Mouse (Mus musculus) heart, embryonic 14.5 days (tissue): Measurements from ENCODE around the gene Ska2. TPM values are rescaled to one million over a fixed set of nuclear protein-coding genes. Genes with fewer than 3 reads are reported as not detected.
A peak's percentile ranks its signal among the peaks of the same experiment; 100 is the strongest.

Experiments
- ATAC-seq: fragments of 200-750 bp; cut with Nextera tagmentation; 2 replicates; pipeline ENCODE4 v1.8.0; 2017; ENCODE audit warnings: low read depth, moderate TSS enrichment; ENCODE audit not compliant: insufficient number of reproducible peaks, insufficient read depth, low FRiP score
- H3K27ac ChIP-seq, 2 experiments: fragments of 200-500 bp in 1 of 2; fragments of 300-500 bp in 1 of 2; sonication (generic) in 1 of 2; replicated peaks in 1 of 2; 2 replicates each; pipeline ENCODE4 v1.5.1; 2012 to 2014; ENCODE audit warnings: low read depth in 2 of 2, low read length in 2 of 2, control low read depth in 1 of 2, mild to moderate bottlenecking in 1 of 2, mixed read lengths in 1 of 2; ENCODE audit not compliant: control insufficient read depth in 1 of 2, insufficient read depth in 1 of 2
- H3K27me3 ChIP-seq: fragments of 300-500 bp; sonication (generic); 2 replicates; pipeline ENCODE4 v1.6.1; 2014; ENCODE audit warnings: mild to moderate bottlenecking, low read length, control low read depth; ENCODE audit not compliant: control insufficient read depth, insufficient read depth
- H3K36me3 ChIP-seq: fragments of 300-500 bp; sonication (generic); 2 replicates; pipeline ENCODE4 v1.6.1; 2014; ENCODE audit warnings: mild to moderate bottlenecking, control low read depth, low read length, mixed read lengths; ENCODE audit not compliant: control insufficient read depth, insufficient read depth
- H3K4me1 ChIP-seq, 2 experiments: fragments of 200-500 bp in 1 of 2; fragments of 300-500 bp in 1 of 2; sonication (generic) in 1 of 2; 2 replicates each; pipeline ENCODE4 v1.6.1; 2012 to 2014; ENCODE audit warnings: low read length in 2 of 2, control low read depth in 1 of 2, mixed read lengths in 1 of 2; ENCODE audit not compliant: control insufficient read depth in 2 of 2, insufficient read depth in 2 of 2
- H3K4me2 ChIP-seq: fragments of 300-500 bp; sonication (generic); 2 replicates; pipeline ENCODE4 v1.6.1; 2014; ENCODE audit warnings: mild to moderate bottlenecking, low read length
- H3K4me3 ChIP-seq, 2 experiments: fragments of 200-500 bp in 1 of 2; fragments of 300-500 bp in 1 of 2; sonication (generic) in 1 of 2; 2 replicates each; pipeline ENCODE4 v1.5.1; 2012 to 2014; ENCODE audit warnings: low read length in 2 of 2, mild to moderate bottlenecking in 2 of 2, control low read depth in 1 of 2, low read depth in 1 of 2, moderate library complexity in 1 of 2; ENCODE audit not compliant: control insufficient read depth in 1 of 2, insufficient read depth in 1 of 2
- H3K9ac ChIP-seq: fragments of 300-500 bp; sonication (generic); 2 replicates; pipeline ENCODE4 v1.6.1; 2014; ENCODE audit warnings: mild to moderate bottlenecking, low read length
- H3K9me3 ChIP-seq: fragments of 300-500 bp; sonication (generic); 2 replicates; pipeline ENCODE4 v1.6.1; 2016; ENCODE audit warnings: low read length, control low read depth; ENCODE audit not compliant: control insufficient read depth
- WGBS: fragments of 180-500 bp; shearing (Covaris S2); extraction: QIAGEN DNeasy Blood & Tissue Kit; methylation state at CpG from one replicate; pipeline ENCODE4 v1.1.7; 2014; 5-methylcytosine and 5-hydroxymethylcytosine counted together
- polyA plus RNA-seq: library from polyadenylated mRNA; unstranded; fragments of >200 nt; fragmentation: Nextera tagmentation; extraction: Ambion mirVana; gene quantifications from 2 replicates; pipeline ENCODE4 v1.2.1, GENCODE M21; 2014

Ska2 gene
- polyA plus RNA-seq, 1 experiment from 2014 or later, result 65.3 TPM

- peak overlapping the region; percentile 89 for H3K9ac ChIP-seq
- no peaks in the 10 kb centered on the region for H3K27me3 ChIP-seq
- peak overlapping the region; percentile 79 for H3K4me2 ChIP-seq
- H3K27ac ChIP-seq, result peak overlapping the region; percentile 86 to 87
- peaks cover 52% of the 10 kb centered on the region for H3K36me3 ChIP-seq
- H3K4me3 ChIP-seq, result peak overlapping the region; percentile 91 to 96
- no peaks in the 10 kb centered on the region for H3K9me3 ChIP-seq
- ATAC-seq, result no peak
- peaks cover 4 to 11% of the 10 kb centered on the region in 2 experiments; a peak in 1 of 4 replicates for H3K4me1 ChIP-seq
- WGBS, result 1% methylated on average over 12 of the region's 12 CpGs
Measured at GRCm38 (mm10) chr11:87126281-87126823, 17.3 kb downstream of the Ska2 start.

- WGBS, result under 1% methylated on average over 99 of the region's 105 CpGs
- no peaks in the 10 kb centered on the region for H3K27me3 ChIP-seq
- no peaks in the 10 kb centered on the region for H3K9me3 ChIP-seq
- H3K4me2 ChIP-seq, result peak within 1 kb of the TSS; percentile 79
- H3K9ac ChIP-seq, result peak within 1 kb of the TSS; percentile 89
- H3K4me1 ChIP-seq, result peaks cover 4 to 11% of the 10 kb centered on the region in 2 experiments; a peak in 1 of 4 replicates
- peaks cover 45% of the 10 kb centered on the region for H3K36me3 ChIP-seq
- peak within 1 kb of the TSS; percentile 86 to 87 for H3K27ac ChIP-seq
- peak within 1 kb of the TSS; percentile 91 to 96 for H3K4me3 ChIP-seq
- peak; percentile 89 for ATAC-seq
Measured at GRCm38 (mm10) chr11:87126824-87127816, 18.1 kb downstream of the Ska2 start, which contains the start of gene Trim37. Gene Trim37 (plus strand): TSS chr11:87127077.

GRCm38 (mm10) chr11:87136233-87136632, 27.2 kb downstream of the Ska2 start:
- ATAC-seq, result no peak
- Histone ChIP-seq H3K27ac (no peak overlapping the region), H3K4me2 (no peak overlapping the region), H3K4me3 (no peak overlapping the region), H3K36me3 (peaks cover 39% of the 10 kb centered on the region), H3K4me1 (no peaks in the 10 kb centered on the region), H3K9ac (no peak overlapping the region), H3K9me3 (no peaks in the 10 kb centered on the region), H3K27me3 (no peaks in the 10 kb centered on the region)
- 87% methylated on average over 4 of the region's 4 CpGs for WGBS

- Histone ChIP-seq H3K9ac (no peak overlapping the region), H3K4me3 (no peak overlapping the region), H3K36me3 (peaks cover 9% of the 10 kb centered on the region; the same call in 1 of the 2 replicates), H3K27ac (no peak overlapping the region), H3K27me3 (no peaks in the 10 kb centered on the region), H3K4me2 (no peak overlapping the region), H3K9me3 (no peaks in the 10 kb centered on the region), H3K4me1 (no peaks in the 10 kb centered on the region)
- no peak for ATAC-seq
- 83% methylated on average over 2 of the region's 2 CpGs for WGBS
Measured at GRCm38 (mm10) chr11:87158012-87158411, 49.0 kb downstream of the Ska2 start.

GRCm38 (mm10) chr11:87162687-87163086, 53.7 kb downstream of the Ska2 start:
- no peak for ATAC-seq
- no peak overlapping the region for H3K27ac ChIP-seq
- H3K27me3 ChIP-seq, result no peaks in the 10 kb centered on the region
- H3K4me1 ChIP-seq, result no peaks in the 10 kb centered on the region
- no peaks in the 10 kb centered on the region for H3K9me3 ChIP-seq
- H3K36me3 ChIP-seq, result peaks cover 41% of the 10 kb centered on the region
- no peak overlapping the region for H3K4me3 ChIP-seq
- no peak overlapping the region for H3K9ac ChIP-seq
- 93% methylated on average over 4 of the region's 4 CpGs for WGBS
- H3K4me2 ChIP-seq, result no peak overlapping the region

GRCm38 (mm10) chr11:87163751-87164150, 54.7 kb downstream of the Ska2 start:
- Histone ChIP-seq H3K9me3 (no peaks in the 10 kb centered on the region), H3K27me3 (no peaks in the 10 kb centered on the region), H3K4me1 (no peaks in the 10 kb centered on the region), H3K36me3 (peaks cover 52% of the 10 kb centered on the region), H3K4me2 (no peak overlapping the region), H3K9ac (no peak overlapping the region), H3K27ac (no peak overlapping the region), H3K4me3 (no peak overlapping the region)
- no peak for ATAC-seq

GRCm38 (mm10) chr11:87173625-87174024, 64.6 kb downstream of the Ska2 start:
- Histone ChIP-seq H3K27ac (no peak overlapping the region), H3K9me3 (no peaks in the 10 kb centered on the region), H3K4me1 (no peaks in the 10 kb centered on the region), H3K4me3 (no peak overlapping the region), H3K27me3 (no peaks in the 10 kb centered on the region), H3K36me3 (peaks cover 12% of the 10 kb centered on the region), H3K9ac (no peak overlapping the region), H3K4me2 (no peak overlapping the region)
- WGBS, result 67% methylated on average over 5 of the region's 5 CpGs
- ATAC-seq, result no peak
